Mouse (Mus musculus) ovary, postnatal 14 days (tissue): Measurements from ENCODE around the gene Pla2g1b.

Experiments used
- DNase-seq: peaks from one replicate; pipeline ENCODE4 v3.0.0; 2022; ENCODE audit warnings: low spot score

The Pla2g1b gene

GRCm38 (mm10) chr5:115444130-115444529 lies 21.9 kb upstream of the Pla2g1b start:
- DNase-seq = no peak

- no peak for DNase-seq
Measured at GRCm38 (mm10) chr5:115447108-115447507, 19.0 kb upstream of the Pla2g1b start.

- DNase-seq = no peak
Measured at GRCm38 (mm10) chr5:115449247-115449646, 16.8 kb upstream of the Pla2g1b start.

GRCm38 (mm10) chr5:115450410-115451317 lies 15.4 kb upstream of the Pla2g1b start:
- DNase-seq = no peak

GRCm38 (mm10) chr5:115454422-115455090 lies 11.5 kb upstream of the Pla2g1b start:
- DNase-seq = no peak

- DNase-seq = no peak
Measured at GRCm38 (mm10) chr5:115455838-115456237, 10.2 kb upstream of the Pla2g1b start.

GRCm38 (mm10) chr5:115458918-115459317 lies 7.1 kb upstream of the Pla2g1b start:
- DNase-seq = no peak

- no peak for DNase-seq
Measured at GRCm38 (mm10) chr5:115464408-115465115, 1.5 kb upstream of the Pla2g1b start.

- no peak for DNase-seq
Measured at GRCm38 (mm10) chr5:115469791-115470190, 3.7 kb downstream of the Pla2g1b start.

GRCm38 (mm10) chr5:115470766-115471531 lies 4.9 kb downstream of the Pla2g1b start:
- peak; percentile 39 for DNase-seq

- no peak for DNase-seq
Measured at GRCm38 (mm10) chr5:115473191-115473590, 7.1 kb downstream of the Pla2g1b start.

GRCm38 (mm10) chr5:115474174-115474828 lies 8.2 kb downstream of the Pla2g1b start:
- DNase-seq = no peak

GRCm38 (mm10) chr5:115475337-115476106 lies 9.5 kb downstream of the Pla2g1b start:
- DNase-seq = no peak

- no peak for DNase-seq
Measured at GRCm38 (mm10) chr5:115476107-115476727, 10.2 kb downstream of the Pla2g1b start.

GRCm38 (mm10) chr5:115479561-115479960 lies 13.5 kb downstream of the Pla2g1b start:
- no peak for DNase-seq

- no peak for DNase-seq
Measured at GRCm38 (mm10) chr5:115480101-115480500, 14.0 kb downstream of the Pla2g1b start.

GRCm38 (mm10) chr5:115482390-115483265 lies 16.6 kb downstream of the Pla2g1b start:
- no peak for DNase-seq

GRCm38 (mm10) chr5:115483385-115483784 lies 17.3 kb downstream of the Pla2g1b start:
- no peak for DNase-seq
